Mouse (Mus musculus) olfactory bulb, adult 2 months (tissue): Measurements from ENCODE around the gene Akap6.

Experiments used
- CTCF ChIP-seq: fragments of 200-500 bp; IDR thresholded peaks from 2 replicates; pipeline ENCODE4 v1.5.1; 2012; ENCODE audit warnings: low read depth, mild to moderate bottlenecking, low read length, moderate library complexity; ENCODE audit not compliant: insufficient read depth
- POLR2A ChIP-seq: fragments of 200-500 bp; IDR thresholded peaks from 2 replicates; pipeline ENCODE4 v1.6.1; 2012; ENCODE audit warnings: mild to moderate bottlenecking, low read depth, low read length, moderate library complexity; ENCODE audit not compliant: insufficient read depth

GRCm38 (mm10) chr12:52898130-52898529 lies 198.9 kb downstream of the Akap6 start:
- no peak for TF ChIP-seq CTCF
- TF ChIP-seq POLR2A = no peak
